Mouse (Mus musculus) ES-Bruce4 (cell line): ENCODE data around the gene Plekha8. TPM values are rescaled to one million over a fixed set of nuclear protein-coding genes. Genes with fewer than 3 reads are reported as not detected.

Experiments
- H3K27ac ChIP-seq: 2 replicates; pipeline ENCODE4 v1.5.1; 2012; ENCODE audit warnings: low read length, inconsistent platforms; ENCODE audit not compliant: insufficient read depth
- H3K27me3 ChIP-seq: 2 replicates; pipeline ENCODE4 v1.6.1; 2012; ENCODE audit warnings: mild to moderate bottlenecking, low read length, inconsistent platforms; ENCODE audit not compliant: control insufficient read depth, poor library complexity, insufficient read depth, severe bottlenecking
- H3K36me3 ChIP-seq: 2 replicates; pipeline ENCODE4 v1.6.1; 2012; ENCODE audit warnings: inconsistent platforms, mild to moderate bottlenecking, low read length, moderate library complexity; ENCODE audit not compliant: control insufficient read depth, poor library complexity, insufficient read depth, severe bottlenecking
- H3K4me1 ChIP-seq: one replicate; pipeline ENCODE4 v1.8.1; 2011; ENCODE audit warnings: low read length; ENCODE audit not compliant: control insufficient read depth, insufficient read depth
- H3K4me3 ChIP-seq: 2 replicates; pipeline ENCODE4 v1.5.1; 2011; ENCODE audit warnings: low read depth, mild to moderate bottlenecking, low read length
- H3K9ac ChIP-seq: 2 replicates; pipeline ENCODE4 v1.6.1; 2012; ENCODE audit warnings: low read depth, mild to moderate bottlenecking, inconsistent platforms; ENCODE audit not compliant: poor library complexity, severe bottlenecking
- H3K9me3 ChIP-seq: replicated peaks from 2 replicates; pipeline ENCODE4 v1.6.1; 2012; ENCODE audit warnings: mild to moderate bottlenecking, low read length, inconsistent platforms; ENCODE audit not compliant: control insufficient read depth, poor library complexity, insufficient read depth, severe bottlenecking
- CTCF ChIP-seq: IDR thresholded peaks from one replicate; pipeline ENCODE4 v1.8.1; 2011; ENCODE audit warnings: low read depth, low read length
- EP300 ChIP-seq: IDR thresholded peaks from 2 replicates; pipeline ENCODE4 v1.6.1; 2011; ENCODE audit warnings: low read depth, low read length; ENCODE audit not compliant: insufficient read depth
- POLR2A ChIP-seq: IDR thresholded peaks from one replicate; pipeline ENCODE4 v1.8.1; 2011; ENCODE audit warnings: low read length; ENCODE audit not compliant: insufficient read depth
- polyA plus RNA-seq: library from polyadenylated mRNA; stranded (reverse); fragments of >200 nt; gene quantifications from 2 replicates; pipeline ENCODE4 v1.2.4, GENCODE M21; 2011; ENCODE audit warnings: low read depth; ENCODE audit not compliant: missing spikeins, insufficient read depth, insufficient read length

The Plekha8 gene
- polyA plus RNA-seq, 1 experiment = 15.0 TPM

GRCm38 (mm10) chr6:54643181-54643580 is 48.3 kb downstream of the Plekha8 start:
- TF ChIP-seq POLR2A (no peak), CTCF (no peak), EP300 (no peak)

GRCm38 (mm10) chr6:54655471-54656095 is 60.7 kb downstream of the Plekha8 start:
- Histone ChIP-seq H3K27me3 (no peaks in the 10 kb centered on the region; the same call in 1 of the 2 replicates), H3K9ac (no peak overlapping the region), H3K36me3 (no peaks in the 10 kb centered on the region), H3K27ac (no peak overlapping the region), H3K4me3 (no peak overlapping the region), H3K9me3 (peaks cover 4% of the 10 kb centered on the region; the same call in 1 of the 2 replicates), H3K4me1 (no peaks in the 10 kb centered on the region)
- TF ChIP-seq CTCF = no peak
- no peak for TF ChIP-seq EP300
- no peak for TF ChIP-seq POLR2A

More at GRCm38 (mm10) chr6:54643181-54643580, 48.3 kb downstream of the Plekha8 start:
- no peaks in the 10 kb centered on the region for H3K27me3 ChIP-seq
- H3K9me3 ChIP-seq = no peaks in the 10 kb centered on the region
- H3K9ac ChIP-seq = no peak overlapping the region
- no peaks in the 10 kb centered on the region for H3K36me3 ChIP-seq
- no peak overlapping the region for H3K4me3 ChIP-seq
- H3K27ac ChIP-seq = no peak overlapping the region
- H3K4me1 ChIP-seq = no peaks in the 10 kb centered on the region

DNA sequence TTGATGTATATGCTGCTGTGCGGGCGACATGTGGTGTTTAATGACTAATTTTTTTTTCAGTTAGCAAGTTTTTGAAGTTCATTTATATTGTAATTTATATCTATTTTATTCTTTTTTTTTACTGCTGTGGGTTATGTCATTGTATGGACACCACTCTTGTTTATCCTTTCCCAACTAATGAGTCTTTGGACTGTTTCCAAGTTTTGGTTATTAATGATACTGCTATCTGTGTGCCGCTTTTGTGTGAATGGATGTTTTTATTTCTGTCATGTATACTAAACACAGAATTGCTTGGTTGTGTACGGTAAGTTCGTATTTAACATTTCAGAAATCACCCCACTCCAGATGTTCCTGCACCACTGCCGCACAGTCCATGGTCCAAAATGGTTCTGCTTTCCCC is 63.0 kb downstream of the Plekha8 start:
- no peak for TF ChIP-seq CTCF
- no peak for TF ChIP-seq POLR2A
- no peak for TF ChIP-seq EP300
- peaks cover 4% of the 10 kb centered on the region; the same call in 1 of the 2 replicates for H3K9me3 ChIP-seq
- H3K27ac ChIP-seq = no peak overlapping the region
- H3K4me3 ChIP-seq = no peak overlapping the region
- H3K36me3 ChIP-seq = no peaks in the 10 kb centered on the region
- H3K9ac ChIP-seq = no peak overlapping the region
- no peaks in the 10 kb centered on the region for H3K4me1 ChIP-seq
- H3K27me3 ChIP-seq = no peaks in the 10 kb centered on the region; the same call in 1 of the 2 replicates

GRCm38 (mm10) chr6:54669868-54670267 is 75.0 kb downstream of the Plekha8 start:
- TF ChIP-seq POLR2A (no peak), CTCF (no peak), EP300 (no peak)
- Histone ChIP-seq H3K27ac (no peak overlapping the region), H3K9me3 (no peaks in the 10 kb centered on the region), H3K27me3 (no peaks in the 10 kb centered on the region), H3K4me3 (no peak overlapping the region), H3K36me3 (no peaks in the 10 kb centered on the region), H3K4me1 (peaks cover 8% of the 10 kb centered on the region), H3K9ac (no peak overlapping the region)

DNA sequence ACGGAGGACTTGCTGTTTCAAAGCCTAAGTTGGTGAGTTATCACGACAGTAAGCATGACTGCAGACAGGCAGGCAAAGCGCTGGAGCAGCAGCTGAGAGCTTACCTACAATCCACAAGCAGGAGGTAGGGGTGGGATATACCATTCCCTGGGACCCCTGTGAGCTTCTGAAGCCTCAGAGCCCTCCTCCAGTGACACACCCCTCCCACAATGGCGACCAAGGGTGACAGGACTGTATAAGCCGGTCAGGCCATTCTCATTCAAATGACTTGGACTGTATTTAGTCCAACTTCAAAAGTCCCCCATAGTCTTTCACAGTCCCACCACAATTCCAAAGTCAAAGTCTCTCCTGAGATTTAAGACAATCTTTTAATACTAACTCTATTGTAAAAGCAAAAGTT is 78.0 kb downstream of the Plekha8 start:
- no peaks in the 10 kb centered on the region for H3K27me3 ChIP-seq
- H3K9me3 ChIP-seq = no peaks in the 10 kb centered on the region
- TF ChIP-seq CTCF (no peak), POLR2A (no peak), EP300 (0 out of 2 replicates have a peak, but pooled peaks have one; percentile 44)
- H3K27ac ChIP-seq = no peak overlapping the region
- no peaks in the 10 kb centered on the region for H3K36me3 ChIP-seq
- peaks cover 8% of the 10 kb centered on the region for H3K4me1 ChIP-seq
- H3K4me3 ChIP-seq = no peak overlapping the region
- no peak overlapping the region for H3K9ac ChIP-seq

DNA sequence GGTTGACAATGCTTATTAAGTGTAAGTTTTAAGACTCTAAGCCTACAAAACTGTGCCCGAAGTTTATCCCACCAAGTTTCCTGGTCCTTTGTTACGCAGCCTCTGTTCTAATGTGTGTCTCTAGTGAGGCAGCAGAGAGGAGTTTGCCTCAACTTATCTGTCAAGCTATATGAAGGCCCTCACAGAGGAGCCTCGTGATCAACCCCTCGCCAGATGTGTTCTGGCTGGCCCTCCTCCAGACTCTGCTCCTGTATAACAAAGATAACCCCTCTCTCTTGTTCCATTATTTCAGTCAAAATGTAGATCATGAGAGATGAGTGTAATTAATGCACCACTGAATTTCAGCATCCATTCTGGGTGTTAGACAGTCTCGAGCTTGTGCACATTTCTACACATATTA is 84.8 kb downstream of the Plekha8 start:
- Histone ChIP-seq H3K27me3 (no peaks in the 10 kb centered on the region), H3K4me3 (no peak overlapping the region), H3K9ac (no peak overlapping the region), H3K9me3 (no peaks in the 10 kb centered on the region), H3K4me1 (peaks cover 2% of the 10 kb centered on the region), H3K36me3 (no peaks in the 10 kb centered on the region), H3K27ac (no peak overlapping the region)
- TF ChIP-seq EP300 (no peak), CTCF (no peak), POLR2A (no peak)
